10 mouse cellular contexts compared by ENCODE assay signal in genomic region chr11:98787691-98788090, GRCm38 (mm10). TPM values are rescaled to one million over a fixed set of nuclear protein-coding genes. Genes with fewer than 3 reads are reported as not detected.
A peak's percentile ranks its signal among the peaks of the same experiment; 100 is the strongest.
DNase-seq lines count a peak whose midpoint lies in the region; ATAC-seq and TF ChIP-seq lines count a peak whose summit lies in the region.
"Had no signal": no experiment of that assay in that cellular context is flagged by ENCODE, and none has a peak within 500 bp of the region (broad histone marks: within the 10 kb centered on the region; RNA-seq: fewer than 3 reads in every experiment).

No protein-coding gene starts in this region.

- H3K9ac ChIP-seq in kidney, embryonic 16.5 days (replicated peaks; ENCODE audit: low read length) = no peak overlapping the region
- H3K9ac ChIP-seq in limb, embryonic 12.5 days (replicated peaks) = no peak overlapping the region

- peaks cover 64% of the 10 kb centered on the region for H3K4me1 ChIP-seq in kidney, embryonic 16.5 days (ENCODE audit: insufficient read depth, low read length)
- peaks cover 90% of the 10 kb centered on the region for H3K4me1 ChIP-seq in E14TG2a.4 (replicated peaks; ENCODE audit: low read depth, low read length)
- H3K4me1 ChIP-seq in limb, embryonic 12.5 days (replicated peaks) = peaks cover 48% of the 10 kb centered on the region

- H3K27ac ChIP-seq in kidney, embryonic 16.5 days (ENCODE audit: low read length) = peak overlapping the region; percentile 95; the same call in 1 of the 2 replicates
- peak overlapping the region; percentile 86; the same call in 1 of the 2 replicates for H3K27ac ChIP-seq in limb, embryonic 12.5 days

- H3K27me3 ChIP-seq in kidney, embryonic 16.5 days (ENCODE audit: insufficient read depth, low read length) = no peaks in the 10 kb centered on the region
- peaks cover 19% of the 10 kb centered on the region for H3K27me3 ChIP-seq in E14TG2a.4 (ENCODE audit: insufficient read depth, low read length)
- H3K27me3 ChIP-seq in limb, embryonic 12.5 days = no peaks in the 10 kb centered on the region

- no peaks in the 10 kb centered on the region for H3K36me3 ChIP-seq in kidney, embryonic 16.5 days (ENCODE audit: insufficient read depth, low read length)
- H3K36me3 ChIP-seq in E14TG2a.4 (ENCODE audit: insufficient read depth, low read length) = no peaks in the 10 kb centered on the region
- no peaks in the 10 kb centered on the region for H3K36me3 ChIP-seq in limb, embryonic 12.5 days

- no peak for ATAC-seq in kidney, embryonic 16.5 days (ENCODE audit: low FRiP score, low TSS enrichment)
- no peak for ATAC-seq in limb, embryonic 12.5 days (ENCODE audit: insufficient number of reproducible peaks, insufficient read depth, low FRiP score, low TSS enrichment, low read depth)
- no peak for ATAC-seq in monocyte, adult 5-6 weeks (replicated peaks; ENCODE audit: insufficient number of reproducible peaks, low FRiP score, low TSS enrichment, poor library complexity, severe bottlenecking)
- ATAC-seq in megakaryocyte-erythroid progenitor cell, adult 5-6 weeks (replicated peaks; ENCODE audit: low FRiP score, low TSS enrichment, poor library complexity, severe bottlenecking) = no peak
- ATAC-seq: inflammation-experienced regulatory T-cells, adult 6 months had no signal

- WGBS in kidney, embryonic 16.5 days = 97% methylated on average over 1 of the region's 1 CpGs
- WGBS in limb, embryonic 12.5 days = 86% methylated on average over 1 of the region's 1 CpGs

- no peak overlapping the region for H3K4me3 ChIP-seq in kidney, embryonic 16.5 days (ENCODE audit: low read length)
- H3K4me3 ChIP-seq in E14TG2a.4 (replicated peaks; ENCODE audit: low read length) = no peak overlapping the region
- H3K4me3 ChIP-seq in limb, embryonic 12.5 days (replicated peaks) = no peak overlapping the region

- no peak overlapping the region for H3K4me2 ChIP-seq in kidney, embryonic 16.5 days (replicated peaks; ENCODE audit: low read depth, low read length)
- H3K4me2 ChIP-seq in limb, embryonic 12.5 days = no peak overlapping the region

- TF ChIP-seq CTCF in E14TG2a.4 (conservative IDR thresholded peaks at IDR 0.05; ENCODE audit: low read length) = peak; percentile 51

- DNase-seq in embryo, embryonic 11 days = peak; percentile 35
- DNase-seq in embryo, embryonic 10 days (ENCODE audit: low spot score) = no peak
- no peak for DNase-seq in kidney, postnatal 25 days
- DNase-seq: adrenal gland, adult 8-10 months had no signal

- no peaks in the 10 kb centered on the region for H3K9me3 ChIP-seq in kidney, embryonic 16.5 days (ENCODE audit: low read length)
- H3K9me3 ChIP-seq in E14TG2a.4 (ENCODE audit: low read length) = no peaks in the 10 kb centered on the region
- no peaks in the 10 kb centered on the region for H3K9me3 ChIP-seq in limb, embryonic 12.5 days

RNA-seq across cellular contexts. Expression of gene Msl1, which starts 7.6 kb away (rescaled TPM):
- 23.7 and 24.2 TPM in 2 replicates for polyA plus RNA-seq in kidney, embryonic 16.5 days (2015; fragmentation: Nextera tagmentation; extraction: Ambion mirVana)
- polyA plus RNA-seq in limb, embryonic 12.5 days (2016; fragmentation: Nextera tagmentation; extraction: Ambion mirVana) = 32.7 and 35.3 TPM in 2 replicates
- total RNA-seq in monocyte, adult 5-6 weeks (2017) = 108 to 125 TPM (median 112 TPM) in 3 replicates
- total RNA-seq in megakaryocyte-erythroid progenitor cell, adult 5-6 weeks (2014; fragmentation: Nextera tagmentation) = 58.6 and 74.8 TPM in 2 replicates
- total RNA-seq in megakaryocyte-erythroid progenitor cell, adult 5-6 weeks (2017) = 57.8 and 68.3 TPM in 2 replicates

RNA-seq across cellular contexts. Expression of gene Nr1d1, which starts 12.6 kb away (rescaled TPM):
- 2.2 and 2.4 TPM in 2 replicates for polyA plus RNA-seq in kidney, embryonic 16.5 days (2015; fragmentation: Nextera tagmentation; extraction: Ambion mirVana)
- polyA plus RNA-seq in limb, embryonic 12.5 days (2016; fragmentation: Nextera tagmentation; extraction: Ambion mirVana) = 0.79 and 1.0 TPM in 2 replicates
- 0.68 to 4.7 TPM (median 1.9 TPM) in 3 replicates for total RNA-seq in monocyte, adult 5-6 weeks (2017)
- total RNA-seq in megakaryocyte-erythroid progenitor cell, adult 5-6 weeks (2014; fragmentation: Nextera tagmentation) = 4.1 and 8.0 TPM in 2 replicates
- total RNA-seq in megakaryocyte-erythroid progenitor cell, adult 5-6 weeks (2017) = 0.34 and 1.3 TPM in 2 replicates

RNA-seq across cellular contexts. Expression of gene Casc3, which starts 17.0 kb away (rescaled TPM):
- 36.2 and 41.0 TPM in 2 replicates for polyA plus RNA-seq in kidney, embryonic 16.5 days (2015; fragmentation: Nextera tagmentation; extraction: Ambion mirVana)
- polyA plus RNA-seq in limb, embryonic 12.5 days (2016; fragmentation: Nextera tagmentation; extraction: Ambion mirVana) = 48.1 and 54.1 TPM in 2 replicates
- total RNA-seq in monocyte, adult 5-6 weeks (2017) = 47.5 to 51.5 TPM (median 49.5 TPM) in 3 replicates
- 47.6 and 51.8 TPM in 2 replicates for total RNA-seq in megakaryocyte-erythroid progenitor cell, adult 5-6 weeks (2014; fragmentation: Nextera tagmentation)
- total RNA-seq in megakaryocyte-erythroid progenitor cell, adult 5-6 weeks (2017) = 37.4 and 53.5 TPM in 2 replicates

RNA-seq across cellular contexts. Expression of gene Thra, which starts 47.3 kb away (rescaled TPM):
- polyA plus RNA-seq in kidney, embryonic 16.5 days (2015; fragmentation: Nextera tagmentation; extraction: Ambion mirVana) = 24.4 and 25.9 TPM in 2 replicates
- polyA plus RNA-seq in limb, embryonic 12.5 days (2016; fragmentation: Nextera tagmentation; extraction: Ambion mirVana) = 22.3 and 24.9 TPM in 2 replicates
- total RNA-seq in monocyte, adult 5-6 weeks (2017) = 3.4 to 5.4 TPM (median 4.3 TPM) in 3 replicates
- total RNA-seq in megakaryocyte-erythroid progenitor cell, adult 5-6 weeks (2014; fragmentation: Nextera tagmentation) = 47.5 and 51.0 TPM in 2 replicates
- total RNA-seq in megakaryocyte-erythroid progenitor cell, adult 5-6 weeks (2017) = 20.4 and 23.3 TPM in 2 replicates

RNA-seq across cellular contexts. Expression of gene Rapgefl1, which starts 48.9 kb away (rescaled TPM):
- polyA plus RNA-seq in kidney, embryonic 16.5 days (2015; fragmentation: Nextera tagmentation; extraction: Ambion mirVana) = 1.8 and 2.0 TPM in 2 replicates
- polyA plus RNA-seq in limb, embryonic 12.5 days (2016; fragmentation: Nextera tagmentation; extraction: Ambion mirVana) = 2.5 and 3.3 TPM in 2 replicates
- total RNA-seq in monocyte, adult 5-6 weeks (2017) = not detected in 3 replicates
- 2.2 TPM in 1 of 2 replicates, not detected in the other for total RNA-seq in megakaryocyte-erythroid progenitor cell, adult 5-6 weeks (2014; fragmentation: Nextera tagmentation)
- total RNA-seq in megakaryocyte-erythroid progenitor cell, adult 5-6 weeks (2017) = 1.7 TPM in 1 of 2 replicates, not detected in the other
